Mouse (Mus musculus): Measurements from ENCODE around the gene Cks1brt. TPM values are rescaled to one million over a fixed set of nuclear protein-coding genes. Genes with fewer than 3 reads are reported as not detected.

Cks1brt gene
- not detected for total RNA-seq (2023)

GRCm38 (mm10) chr8:85151624-85152023 is at the start of gene Cks1brt:
Gene Cks1brt, plus strand, starts transcription at chr8:85151924.

DNA sequence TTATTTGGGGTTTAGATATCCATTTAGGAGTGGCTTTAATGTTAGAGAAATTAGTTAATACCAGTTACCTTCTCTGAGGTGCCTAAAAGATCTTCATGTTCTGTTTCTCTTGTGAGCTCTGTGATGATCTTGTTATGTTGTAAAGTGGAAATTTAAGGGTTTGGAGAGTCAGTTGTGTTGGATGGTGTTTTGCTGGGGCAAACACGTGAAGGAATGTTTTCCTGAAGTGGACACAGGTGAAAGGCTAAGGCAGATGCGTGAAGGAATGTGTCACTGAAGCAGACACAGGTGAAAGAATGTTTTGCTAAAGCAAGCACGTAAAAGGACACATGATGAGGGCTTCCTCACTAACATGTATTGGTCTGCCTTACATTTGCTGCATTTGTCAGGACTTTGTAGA is 28.7 kb upstream of the Cks1brt start, which contains the start of gene Zfp791:
Gene Zfp791 (minus strand): TSS at position 101 of the 400 bp plus-strand sequence.

Other genes with a start within 250 kb of the Cks1brt start
- not detected for gene Klf1, start 250.0 kb upstream of the Cks1brt start, total RNA-seq (2023)
- gene Dnase2a, start 243.4 kb upstream of the Cks1brt start, total RNA-seq (2023), result 10 to 100 TPM; 62.8 to 69.8 TPM
- under 1 TPM; 0.30 to 0.32 TPM for gene Mast1, start 214.6 kb upstream of the Cks1brt start, total RNA-seq (2023)
- not detected for gene Rtbdn, start 204.9 kb upstream of the Cks1brt start, total RNA-seq (2023)
- gene Gm49661, start 182.5 kb upstream of the Cks1brt start, total RNA-seq (2023), result not detected
- 10 to 100 TPM; 49.2 to 58.7 TPM for gene Prdx2, start 182.3 kb upstream of the Cks1brt start, total RNA-seq (2023)
- 10 to 100 TPM; 35.8 to 48.7 TPM for gene Rnaseh2a, start 182.2 kb upstream of the Cks1brt start, total RNA-seq (2023)
- gene Junb, start 173.2 kb upstream of the Cks1brt start, total RNA-seq (2023), result 1,000 to 10,000 TPM in 1 of 2 experiments, 100 to 1,000 TPM in 1; 703 to 1,140 TPM
- gene Hook2, start 161.3 kb upstream of the Cks1brt start, total RNA-seq (2023), result 1 to 10 TPM; 6.2 to 7.5 TPM
- gene Best2, start 137.4 kb upstream of the Cks1brt start, total RNA-seq (2023), result not detected
- 10 to 100 TPM; 74.7 to 77.8 TPM for gene Asna1, start 126.6 kb upstream of the Cks1brt start, total RNA-seq (2023)
- gene Trir, start 125.1 kb upstream of the Cks1brt start, total RNA-seq (2023), result 100 to 1,000 TPM; 207 to 213 TPM
- gene Tnpo2, start 115.0 kb upstream of the Cks1brt start, total RNA-seq (2023), result 10 to 100 TPM; 43.3 to 52.5 TPM
- gene Fbxw9, start 91.9 kb upstream of the Cks1brt start, total RNA-seq (2023), result 10 to 100 TPM; 12.4 to 17.5 TPM
- gene Gm5741, start 83.9 kb upstream of the Cks1brt start, total RNA-seq (2023), result not detected
- gene Dhps, start 80.2 kb upstream of the Cks1brt start, total RNA-seq (2023), result 100 to 1,000 TPM; 112 to 143 TPM
- gene Wdr83os, start 71.2 kb upstream of the Cks1brt start, total RNA-seq (2023), result 10 to 100 TPM; 43.3 to 49.1 TPM
- gene Wdr83, start 70.6 kb upstream of the Cks1brt start, total RNA-seq (2023), result 10 to 100 TPM; 15.8 to 22.6 TPM
- 100 to 1,000 TPM; 166 to 174 TPM for gene Man2b1, start 68.7 kb upstream of the Cks1brt start, total RNA-seq (2023)
- under 1 TPM; 0.30 to 0.35 TPM for gene Zfp791, start 28.8 kb upstream of the Cks1brt start, total RNA-seq (2023)
- gene Olfr371, start 74.1 kb downstream of the Cks1brt start, total RNA-seq (2023), result not detected
- 10 to 100 TPM; 33.5 to 34.6 TPM for gene Orc6, start 147.7 kb downstream of the Cks1brt start, total RNA-seq (2023)
- gene Vps35, start 147.9 kb downstream of the Cks1brt start, total RNA-seq (2023), result 10 to 100 TPM; 76.9 to 79.2 TPM
- not detected for gene Mylk3, start 234.4 kb downstream of the Cks1brt start, total RNA-seq (2023)

All from B cell, adult 67 days (primary cell).